Mouse (Mus musculus) liver, postnatal 0 days (tissue): ENCODE data around the gene Camta1.

Experiments
- CTCF ChIP-seq: sonication (generic); IDR thresholded peaks from 2 replicates; pipeline ENCODE4 v1.5.1; 2016; ENCODE audit warnings: antibody characterized with exemption, low read depth
- EP300 ChIP-seq: IDR thresholded peaks from 2 replicates; pipeline ENCODE4 v1.6.1; 2016; ENCODE audit warnings: antibody characterized with exemption, low read depth, mild to moderate bottlenecking

GRCm38 (mm10) chr4:151411016-151411415 lies 450.7 kb downstream of the Camta1 start:
- TF ChIP-seq CTCF, result no peak
- no peak for TF ChIP-seq EP300
